Mouse (Mus musculus): ENCODE results near the gene Fpgs. TPM values are rescaled to one million over a fixed set of nuclear protein-coding genes. Genes with fewer than 3 reads are reported as not detected.
A peak's percentile ranks its signal among the peaks of the same experiment; 100 is the strongest.

Fpgs gene
- polyA plus RNA-seq, 1 experiment from 2014 or later = 33.8 TPM

- WGBS = 20% methylated on average over 7 of the region's 7 CpGs
- H3K9me3 ChIP-seq = no peaks in the 10 kb centered on the region
- no peaks in the 10 kb centered on the region for H3K27me3 ChIP-seq (replicated peaks)
- H3K4me3 ChIP-seq (replicated peaks) = no peak overlapping the region
- no peak overlapping the region for H3K4me2 ChIP-seq
- ATAC-seq (ENCODE audit: insufficient read depth, low FRiP score, low read depth) = peak; percentile 57
- H3K36me3 ChIP-seq = peaks cover 23% of the 10 kb centered on the region
- peaks cover 28% of the 10 kb centered on the region for H3K4me1 ChIP-seq
- no peak overlapping the region for H3K9ac ChIP-seq
- peak overlapping the region; percentile 65 for H3K27ac ChIP-seq
Measured at GRCm38 (mm10) chr2:32680051-32680451, 23.9 kb downstream of the Fpgs start.

- H3K27me3 ChIP-seq (replicated peaks) = no peaks in the 10 kb centered on the region
- peaks cover 28% of the 10 kb centered on the region for H3K4me1 ChIP-seq
- 0 out of 2 replicates have a peak, but pooled peaks cover 7% of the 10 kb centered on the region for H3K36me3 ChIP-seq
- no peak overlapping the region for H3K4me3 ChIP-seq (replicated peaks)
- no peak overlapping the region for H3K27ac ChIP-seq
- no peaks in the 10 kb centered on the region for H3K9me3 ChIP-seq
- WGBS = 85% methylated on average over 7 of the region's 7 CpGs
- no peak overlapping the region for H3K4me2 ChIP-seq
- no peak for ATAC-seq (ENCODE audit: insufficient read depth, low FRiP score, low read depth)
- H3K9ac ChIP-seq = no peak overlapping the region
Measured at GRCm38 (mm10) chr2:32677683-32678082, 26.3 kb downstream of the Fpgs start.

- Histone ChIP-seq H3K9ac (no peak overlapping the region), H3K36me3 (0 out of 2 replicates have a peak, but pooled peaks cover 7% of the 10 kb centered on the region), H3K4me1 (peaks cover 24% of the 10 kb centered on the region), H3K9me3 (no peaks in the 10 kb centered on the region), H3K27ac (no peak overlapping the region), H3K4me2 (no peak overlapping the region), H3K27me3 (replicated peaks) (no peaks in the 10 kb centered on the region), H3K4me3 (replicated peaks) (no peak overlapping the region)
- WGBS = 92% methylated on average over 3 of the region's 3 CpGs
- no peak for ATAC-seq (ENCODE audit: insufficient read depth, low FRiP score, low read depth)
Measured at GRCm38 (mm10) chr2:32676821-32677220, 27.1 kb downstream of the Fpgs start.

- Histone ChIP-seq H3K4me2 (no peak overlapping the region), H3K27me3 (replicated peaks) (no peaks in the 10 kb centered on the region), H3K9me3 (no peaks in the 10 kb centered on the region), H3K4me1 (peaks cover 5% of the 10 kb centered on the region; the same call in 1 of the 2 replicates), H3K36me3 (0 out of 2 replicates have a peak, but pooled peaks cover 11% of the 10 kb centered on the region), H3K27ac (peak overlapping the region; percentile 48), H3K4me3 (replicated peaks) (no peak overlapping the region), H3K9ac (no peak overlapping the region)
- WGBS = 66% methylated on average over 16 of the region's 16 CpGs
- peak; percentile 67 for ATAC-seq (ENCODE audit: insufficient read depth, low FRiP score, low read depth)
Measured at GRCm38 (mm10) chr2:32673176-32673917, 30.6 kb downstream of the Fpgs start.

GRCm38 (mm10) chr2:32671907-32672595 is 31.9 kb downstream of the Fpgs start:
- Histone ChIP-seq H3K27ac (no peak overlapping the region), H3K4me1 (peaks cover 5% of the 10 kb centered on the region; the same call in 1 of the 2 replicates), H3K9ac (no peak overlapping the region), H3K9me3 (no peaks in the 10 kb centered on the region), H3K4me2 (no peak overlapping the region), H3K27me3 (replicated peaks) (no peaks in the 10 kb centered on the region), H3K4me3 (replicated peaks) (no peak overlapping the region), H3K36me3 (0 out of 2 replicates have a peak, but pooled peaks cover 7% of the 10 kb centered on the region)
- ATAC-seq (ENCODE audit: insufficient read depth, low FRiP score, low read depth) = no peak; the same call in 1 of the 2 replicates
- 73% methylated on average over 9 of the region's 9 CpGs for WGBS

- Histone ChIP-seq H3K4me1 (peaks cover 5% of the 10 kb centered on the region; the same call in 1 of the 2 replicates), H3K9me3 (no peaks in the 10 kb centered on the region), H3K27me3 (replicated peaks) (no peaks in the 10 kb centered on the region), H3K4me3 (replicated peaks) (no peak overlapping the region), H3K27ac (no peak overlapping the region), H3K4me2 (no peak overlapping the region), H3K36me3 (0 out of 2 replicates have a peak, but pooled peaks cover 7% of the 10 kb centered on the region), H3K9ac (no peak overlapping the region)
- 88% methylated on average over 9 of the region's 9 CpGs for WGBS
- no peak for ATAC-seq (ENCODE audit: insufficient read depth, low FRiP score, low read depth)
Measured at GRCm38 (mm10) chr2:32671147-32671546, 32.8 kb downstream of the Fpgs start.

GRCm38 (mm10) chr2:32669876-32670275 is 34.1 kb downstream of the Fpgs start:
- ATAC-seq (ENCODE audit: insufficient read depth, low FRiP score, low read depth) = no peak
- Histone ChIP-seq H3K9me3 (no peaks in the 10 kb centered on the region), H3K36me3 (0 out of 2 replicates have a peak, but pooled peaks cover 7% of the 10 kb centered on the region), H3K27me3 (replicated peaks) (no peaks in the 10 kb centered on the region), H3K4me2 (no peak overlapping the region), H3K4me1 (peaks cover 5% of the 10 kb centered on the region; the same call in 1 of the 2 replicates), H3K9ac (no peak overlapping the region), H3K27ac (no peak overlapping the region), H3K4me3 (replicated peaks) (no peak overlapping the region)
- 76% methylated on average over 3 of the region's 3 CpGs for WGBS

- 0 out of 2 replicates have a peak, but pooled peaks cover 4% of the 10 kb centered on the region for H3K36me3 ChIP-seq
- peak overlapping the region; percentile 5; the same call in 1 of the 2 replicates for H3K27ac ChIP-seq
- 91% methylated on average over 7 of the region's 7 CpGs for WGBS
Measured at GRCm38 (mm10) chr2:32668176-32668575, 35.8 kb downstream of the Fpgs start.

GRCm38 (mm10) chr2:32667775-32668174 is 36.2 kb downstream of the Fpgs start:
- H3K9me3 ChIP-seq = no peaks in the 10 kb centered on the region

More at GRCm38 (mm10) chr2:32668176-32668575, 35.8 kb downstream of the Fpgs start:
- Histone ChIP-seq H3K27me3 (replicated peaks) (no peaks in the 10 kb centered on the region), H3K4me1 (peaks cover 3% of the 10 kb centered on the region; the same call in 1 of the 2 replicates), H3K9ac (no peak overlapping the region), H3K9me3 (no peaks in the 10 kb centered on the region), H3K4me2 (no peak overlapping the region), H3K4me3 (replicated peaks) (no peak overlapping the region)
- no peak for ATAC-seq (ENCODE audit: insufficient read depth, low FRiP score, low read depth)

GRCm38 (mm10) chr2:32665853-32666252 is 38.1 kb downstream of the Fpgs start:
- Histone ChIP-seq H3K27me3 (replicated peaks) (no peaks in the 10 kb centered on the region), H3K27ac (no peak overlapping the region), H3K4me2 (no peak overlapping the region), H3K9ac (no peak overlapping the region), H3K9me3 (no peaks in the 10 kb centered on the region), H3K4me3 (replicated peaks) (no peak overlapping the region), H3K4me1 (peaks cover 9% of the 10 kb centered on the region; the same call in 1 of the 2 replicates), H3K36me3 (0 out of 2 replicates have a peak, but pooled peaks cover 4% of the 10 kb centered on the region)
- WGBS = 76% methylated on average over 6 of the region's 6 CpGs
- ATAC-seq (ENCODE audit: insufficient read depth, low FRiP score, low read depth) = no peak

More at GRCm38 (mm10) chr2:32667775-32668174, 36.2 kb downstream of the Fpgs start:
- Histone ChIP-seq H3K36me3 (0 out of 2 replicates have a peak, but pooled peaks cover 4% of the 10 kb centered on the region), H3K4me2 (no peak overlapping the region), H3K27me3 (replicated peaks) (no peaks in the 10 kb centered on the region), H3K4me3 (replicated peaks) (no peak overlapping the region), H3K9ac (no peak overlapping the region), H3K4me1 (no peaks in the 10 kb centered on the region), H3K27ac (peak overlapping the region; percentile 5; the same call in 1 of the 2 replicates)
- ATAC-seq (ENCODE audit: insufficient read depth, low FRiP score, low read depth) = no peak
- 46% methylated on average over 11 of the region's 11 CpGs for WGBS

GRCm38 (mm10) chr2:32665345-32665744 is 38.6 kb downstream of the Fpgs start:
- no peak overlapping the region for H3K9ac ChIP-seq
- 0 out of 2 replicates have a peak, but pooled peaks cover 2% of the 10 kb centered on the region for H3K36me3 ChIP-seq
- 70% methylated on average over 8 of the region's 8 CpGs for WGBS
- no peak overlapping the region for H3K4me3 ChIP-seq (replicated peaks)
- no peak overlapping the region for H3K27ac ChIP-seq
- H3K4me2 ChIP-seq = no peak overlapping the region
- H3K4me1 ChIP-seq = peaks cover 9% of the 10 kb centered on the region; the same call in 1 of the 2 replicates
- H3K9me3 ChIP-seq = no peaks in the 10 kb centered on the region
- no peaks in the 10 kb centered on the region for H3K27me3 ChIP-seq (replicated peaks)
- no peak for ATAC-seq (ENCODE audit: insufficient read depth, low FRiP score, low read depth)
